Mouse (Mus musculus) stomach, postnatal 0 days (tissue): Measurements from ENCODE around the gene Tsen54. TPM values are rescaled to one million over a fixed set of nuclear protein-coding genes. Genes with fewer than 3 reads are reported as not detected.

Experiments
- ATAC-seq: fragments of 200-750 bp; cut with Nextera tagmentation; 2 replicates; pipeline ENCODE4 v1.8.0; 2017; ENCODE audit not compliant: low FRiP score, low TSS enrichment
- DNase-seq: peaks from one replicate; pipeline ENCODE4 v3.0.0-alpha.2; 2016; ENCODE audit warnings: low spot score
- H3K27ac ChIP-seq: fragments of 300-500 bp; sonication (generic); replicated peaks from 2 replicates; pipeline ENCODE4 v1.5.1; 2014; ENCODE audit warnings: mild to moderate bottlenecking, control low read depth
- H3K27me3 ChIP-seq: fragments of 300-500 bp; sonication (generic); 2 replicates; pipeline ENCODE4 v1.6.1; 2014; ENCODE audit warnings: low read length; ENCODE audit not compliant: control insufficient read depth, insufficient read depth
- H3K36me3 ChIP-seq: fragments of 300-500 bp; sonication (generic); 2 replicates; pipeline ENCODE4 v1.6.1; 2014; ENCODE audit warnings: low read length, mixed read lengths; ENCODE audit not compliant: control insufficient read depth, insufficient read depth
- H3K4me1 ChIP-seq: fragments of 300-500 bp; sonication (generic); replicated peaks from 2 replicates; pipeline ENCODE4 v1.6.1; 2014; ENCODE audit warnings: antibody characterized with exemption; ENCODE audit not compliant: control insufficient read depth, insufficient read depth
- H3K4me2 ChIP-seq: fragments of 300-500 bp; sonication (generic); replicated peaks from 2 replicates; pipeline ENCODE4 v1.6.1; 2014; ENCODE audit warnings: low read depth, mild to moderate bottlenecking, control low read depth, moderate library complexity
- H3K4me3 ChIP-seq: fragments of 300-500 bp; sonication (generic); 2 replicates; pipeline ENCODE4 v1.5.1; 2014; ENCODE audit warnings: low read depth, low read length, control low read depth
- H3K9ac ChIP-seq: fragments of 300-500 bp; sonication (generic); 2 replicates; pipeline ENCODE4 v1.6.1; 2014; ENCODE audit warnings: mild to moderate bottlenecking, low read length, control low read depth, mixed read lengths
- H3K9me3 ChIP-seq: fragments of 300-500 bp; sonication (generic); 2 replicates; pipeline ENCODE4 v1.6.1; 2016; ENCODE audit warnings: low read length; ENCODE audit not compliant: control insufficient read depth
- CTCF ChIP-seq: IDR thresholded peaks from 2 replicates; pipeline ENCODE4 v1.5.1; 2016; ENCODE audit warnings: antibody characterized with exemption, low read depth, mild to moderate bottlenecking, moderate library complexity
- EP300 ChIP-seq: optimal IDR thresholded peaks from 2 replicates; pipeline ENCODE3; 2016; ENCODE audit warnings: antibody characterized with exemption
- WGBS: fragments of 180-500 bp; shearing (Covaris S2); extraction: QIAGEN DNeasy Blood & Tissue Kit; methylation state at CpG from one replicate; pipeline ENCODE4 v1.1.7; 2014; 5-methylcytosine and 5-hydroxymethylcytosine counted together
- polyA plus RNA-seq: library from polyadenylated mRNA; unstranded; fragments of >200 nt; fragmentation: Nextera tagmentation; extraction: Ambion mirVana; gene quantifications from 2 replicates; pipeline ENCODE4 v1.2.1, GENCODE M21; 2015

Gene Tsen54
- polyA plus RNA-seq, 1 experiment from 2014 or later, result 18.8 TPM

- TF ChIP-seq CTCF (no peak), EP300 (no peak)
- peaks cover 18% of the 10 kb centered on the region for H3K4me1 ChIP-seq
- H3K27me3 ChIP-seq, result no peaks in the 10 kb centered on the region
- no peaks in the 10 kb centered on the region for H3K9me3 ChIP-seq
- 0 out of 2 replicates have a peak overlapping the region, but pooled peaks have one; percentile 13 for H3K9ac ChIP-seq
- WGBS, result 82% methylated on average over 6 of the region's 6 CpGs
- no peak for ATAC-seq
- H3K27ac ChIP-seq, result no peak overlapping the region
- peaks cover 23% of the 10 kb centered on the region for H3K36me3 ChIP-seq
- H3K4me2 ChIP-seq, result no peak overlapping the region
- DNase-seq, result no peak
- no peak overlapping the region for H3K4me3 ChIP-seq
Observed at GRCm38 (mm10) chr11:115807306-115807705, 7.2 kb upstream of the Tsen54 start.

- Histone ChIP-seq H3K27ac (0 out of 2 replicates have a peak overlapping the region, but pooled peaks have one; percentile 24), H3K4me3 (no peak overlapping the region), H3K36me3 (peaks cover 16% of the 10 kb centered on the region), H3K9me3 (no peaks in the 10 kb centered on the region), H3K9ac (no peak overlapping the region), H3K4me1 (peaks cover 21% of the 10 kb centered on the region), H3K27me3 (no peaks in the 10 kb centered on the region), H3K4me2 (no peak overlapping the region)
- TF ChIP-seq EP300 (no peak), CTCF (no peak)
- DNase-seq (no peak), ATAC-seq (no peak)
- WGBS, result 71% methylated on average over 11 of the region's 11 CpGs
Observed at GRCm38 (mm10) chr11:115807971-115808370, 6.6 kb upstream of the Tsen54 start.

GRCm38 (mm10) chr11:115808696-115809310, 5.7 kb upstream of the Tsen54 start:
- peaks cover 9% of the 10 kb centered on the region for H3K36me3 ChIP-seq
- WGBS, result 18% methylated on average over 10 of the region's 10 CpGs
- peak overlapping the region; percentile 99 for H3K4me2 ChIP-seq
- H3K27me3 ChIP-seq, result no peaks in the 10 kb centered on the region
- no peak for TF ChIP-seq EP300
- TF ChIP-seq CTCF, result no peak
- ATAC-seq (no peak), DNase-seq (no peak)
- peaks cover 21% of the 10 kb centered on the region for H3K4me1 ChIP-seq
- H3K9ac ChIP-seq, result 0 out of 2 replicates have a peak overlapping the region, but pooled peaks have one; percentile 41
- no peaks in the 10 kb centered on the region for H3K9me3 ChIP-seq
- H3K4me3 ChIP-seq, result no peak overlapping the region
- H3K27ac ChIP-seq, result peak overlapping the region; percentile 61

- no peak overlapping the region for H3K4me3 ChIP-seq
- DNase-seq, result no peak
- H3K9me3 ChIP-seq, result no peaks in the 10 kb centered on the region
- H3K27me3 ChIP-seq, result no peaks in the 10 kb centered on the region
- peak overlapping the region; percentile 61 for H3K27ac ChIP-seq
- H3K4me1 ChIP-seq, result peaks cover 21% of the 10 kb centered on the region
- H3K36me3 ChIP-seq, result peaks cover 8% of the 10 kb centered on the region
- peak; percentile 14; the same call in 1 of the 2 replicates for TF ChIP-seq CTCF
- no peak for TF ChIP-seq EP300
- 0 out of 2 replicates have a peak overlapping the region, but pooled peaks have one; percentile 41 for H3K9ac ChIP-seq
- H3K4me2 ChIP-seq, result peak overlapping the region; percentile 99
- ATAC-seq, result no peak
- 52% methylated on average over 5 of the region's 8 CpGs for WGBS
Observed at GRCm38 (mm10) chr11:115809311-115809781, 5.2 kb upstream of the Tsen54 start.

GRCm38 (mm10) chr11:115810377-115810776, 4.1 kb upstream of the Tsen54 start:
- Histone ChIP-seq H3K4me1 (peaks cover 21% of the 10 kb centered on the region), H3K27me3 (no peaks in the 10 kb centered on the region), H3K4me3 (peak overlapping the region; percentile 82; the same call in 1 of the 2 replicates), H3K27ac (peak overlapping the region; percentile 61), H3K36me3 (no peaks in the 10 kb centered on the region; the same call in 1 of the 2 replicates), H3K9ac (peak overlapping the region; percentile 47), H3K4me2 (peak overlapping the region; percentile 99), H3K9me3 (no peaks in the 10 kb centered on the region)
- no peak for TF ChIP-seq EP300
- TF ChIP-seq CTCF, result no peak
- peak; percentile 91 for DNase-seq
- ATAC-seq, result peak; percentile 27; the same call in 1 of the 2 replicates
- 41% methylated on average over 14 of the region's 14 CpGs for WGBS

GRCm38 (mm10) chr11:115811381-115812093, 3.0 kb upstream of the Tsen54 start:
- WGBS, result 71% methylated on average over 20 of the region's 20 CpGs
- Histone ChIP-seq H3K4me3 (peak overlapping the region; percentile 82), H3K36me3 (no peaks in the 10 kb centered on the region; the same call in 1 of the 2 replicates), H3K9me3 (no peaks in the 10 kb centered on the region), H3K27me3 (no peaks in the 10 kb centered on the region), H3K4me1 (peaks cover 21% of the 10 kb centered on the region), H3K9ac (peak overlapping the region; percentile 83; the same call in 1 of the 2 replicates), H3K27ac (peak overlapping the region; percentile 84), H3K4me2 (peak overlapping the region; percentile 99)
- TF ChIP-seq EP300 (no peak), CTCF (no peak)
- ATAC-seq, result no peak
- no peak for DNase-seq
